Mouse (Mus musculus): ENCODE measurements around the gene Rai1.

The Rai1 gene

GRCm38 (mm10) chr11:60104810-60105592 lies at the start of gene Rai1:
TSS of gene Rai1 (plus strand) at chr11:60105013.
- in situ Hi-C loops (cut with MboI; ENCODE audit: unreplicated experiment in 2 of 2): loop anchor here in 1 of 2 experiments (5.0 kb wide), 1 partner anchor 92 kb away; no protein-coding TSS in a partner anchor

GRCm38 (mm10) chr11:60056520-60056919 lies 48.3 kb upstream of the Rai1 start:
- in situ Hi-C loops (cut with MboI; ENCODE audit: unreplicated experiment in 2 of 2): no loop called here

GRCm38 (mm10) chr11:60057987-60058386 lies 46.8 kb upstream of the Rai1 start:
- in situ Hi-C loops (cut with MboI; ENCODE audit: unreplicated experiment in 2 of 2): no loop called here

GRCm38 (mm10) chr11:60058441-60058840 lies 46.4 kb upstream of the Rai1 start:
- in situ Hi-C loops (cut with MboI; ENCODE audit: unreplicated experiment in 2 of 2): no loop called here

GRCm38 (mm10) chr11:60060026-60060425 lies 44.8 kb upstream of the Rai1 start:
- in situ Hi-C loops (cut with MboI; ENCODE audit: unreplicated experiment in 2 of 2): no loop called here

GRCm38 (mm10) chr11:60061504-60062006 lies 43.3 kb upstream of the Rai1 start:
- in situ Hi-C loops (cut with MboI; ENCODE audit: unreplicated experiment in 2 of 2): no loop called here

- in situ Hi-C loops (cut with MboI; ENCODE audit: unreplicated experiment in 2 of 2): loop anchor here in 1 of 2 experiments (5.0 kb wide), 1 partner anchor 188 kb away; no protein-coding TSS in a partner anchor
These were observed 39.5 kb upstream of the Rai1 start for GRCm38 (mm10) chr11:60065267-60065666.

GRCm38 (mm10) chr11:60067646-60068045 lies 37.2 kb upstream of the Rai1 start:
- in situ Hi-C loops (cut with MboI; ENCODE audit: unreplicated experiment in 2 of 2): loop anchor here in 1 of 2 experiments (5.0 kb wide), 1 partner anchor 190 kb away; no protein-coding TSS in a partner anchor

- in situ Hi-C loops (cut with MboI; ENCODE audit: unreplicated experiment in 2 of 2): loop anchor here in 1 of 2 experiments (5.0 kb wide), 1 partner anchor 191 kb away; no protein-coding TSS in a partner anchor
These were observed 36.2 kb upstream of the Rai1 start for GRCm38 (mm10) chr11:60068631-60069030.

GRCm38 (mm10) chr11:60070599-60070998 lies 34.2 kb upstream of the Rai1 start:
- in situ Hi-C loops (cut with MboI; ENCODE audit: unreplicated experiment in 2 of 2): loop anchor here (5.0 to 10.0 kb wide), 3 partner anchors 106 to 337 kb away; partner anchors contain the start of gene Rasd1 (in 1 of the 2)

- in situ Hi-C loops (cut with MboI; ENCODE audit: unreplicated experiment in 2 of 2): loop anchor here (5.0 to 10.0 kb wide), 3 partner anchors 106 to 336 kb away; partner anchors contain the start of gene Rasd1 (in 1 of the 2)
These were observed 33.6 kb upstream of the Rai1 start for GRCm38 (mm10) chr11:60071221-60071620.

- in situ Hi-C loops (cut with MboI; ENCODE audit: unreplicated experiment in 2 of 2): loop anchor here (5.0 to 10.0 kb wide), 3 partner anchors 108 to 334 kb away; partner anchors contain the start of gene Rasd1 (in 1 of the 2)
These were observed 31.7 kb upstream of the Rai1 start for GRCm38 (mm10) chr11:60073121-60073520.

GRCm38 (mm10) chr11:60073936-60074502 lies 30.8 kb upstream of the Rai1 start:
- in situ Hi-C loops (cut with MboI; ENCODE audit: unreplicated experiment in 2 of 2): loop anchor here (5.0 to 10.0 kb wide), 3 partner anchors 109 to 333 kb away; partner anchors contain the start of gene Rasd1 (in 1 of the 2)

GRCm38 (mm10) chr11:60076183-60076582 lies 28.6 kb upstream of the Rai1 start:
- in situ Hi-C loops (cut with MboI; ENCODE audit: unreplicated experiment in 2 of 2): loop anchor here in 1 of 2 experiments (5.0 to 10.0 kb wide), 4 partner anchors 111 to 331 kb away; partner anchors contain the start of gene Rasd1

GRCm38 (mm10) chr11:60076790-60077189 lies 28.0 kb upstream of the Rai1 start:
- in situ Hi-C loops (cut with MboI; ENCODE audit: unreplicated experiment in 2 of 2): loop anchor here in 1 of 2 experiments (5.0 to 10.0 kb wide), 4 partner anchors 112 to 331 kb away; partner anchors contain the start of gene Rasd1

- in situ Hi-C loops (cut with MboI; ENCODE audit: unreplicated experiment in 2 of 2): loop anchor here in 1 of 2 experiments (5.0 kb wide), 1 partner anchor 462 kb away; no protein-coding TSS in a partner anchor
These were observed 20.2 kb upstream of the Rai1 start for GRCm38 (mm10) chr11:60084589-60084988.

GRCm38 (mm10) chr11:60086676-60087075 lies 18.1 kb upstream of the Rai1 start:
- in situ Hi-C loops (cut with MboI; ENCODE audit: unreplicated experiment in 2 of 2): no loop called here

GRCm38 (mm10) chr11:60088947-60089346 lies 15.9 kb upstream of the Rai1 start:
- in situ Hi-C loops (cut with MboI; ENCODE audit: unreplicated experiment in 2 of 2): no loop called here

- in situ Hi-C loops (cut with MboI; ENCODE audit: unreplicated experiment in 2 of 2): no loop called here
These were observed 14.0 kb upstream of the Rai1 start for GRCm38 (mm10) chr11:60090696-60091421.

GRCm38 (mm10) chr11:60091422-60091761 lies 13.4 kb upstream of the Rai1 start:
- in situ Hi-C loops (cut with MboI; ENCODE audit: unreplicated experiment in 2 of 2): no loop called here
